Mouse (Mus musculus): ENCODE measurements around the gene Fetub. TPM values are rescaled to one million over a fixed set of nuclear protein-coding genes. Genes with fewer than 3 reads are reported as not detected.
"Not testable (repeated sequence)": the region's sequence is repeated elsewhere in the genome, so short reads cannot be mapped to it uniquely, and the experiment has no call there.

Fetub gene
- total and polyA plus RNA-seq, 2 experiments from 2014 or later: 0.33 TPM; not detected in 1

- Histone ChIP-seq H3K4me1 (ENCODE audit: insufficient read depth, low read length) (no peaks in the 10 kb centered on the region), H3K27me3 (ENCODE audit: insufficient read depth, low read length) (no peaks in the 10 kb centered on the region), H3K4me3 (ENCODE audit: low read depth, low read length) (no peak overlapping the region), H3K9ac (replicated peaks; ENCODE audit: low read length, poor library complexity, severe bottlenecking) (no peak overlapping the region), H3K4me2 (ENCODE audit: low read depth, low read length, poor library complexity, severe bottlenecking) (no peak overlapping the region), H3K27ac (ENCODE audit: low read depth, low read length) (no peak overlapping the region), H3K36me3 (ENCODE audit: insufficient read depth, low read length) (no peaks in the 10 kb centered on the region), H3K9me3 (ENCODE audit: low read length) (no peaks in the 10 kb centered on the region)
- WGBS: 88% methylated on average over 11 of the region's 11 CpGs
- TF ChIP-seq CTCF (IDR thresholded peaks at IDR 0.05): no peak
- DNase-seq (ENCODE audit: low spot score) (no peak), ATAC-seq (ENCODE audit: low FRiP score) (no peak)
These were observed 13.5 kb downstream of the Fetub start for GRCm38 (mm10) chr16:22931431-22932200.

GRCm38 (mm10) chr16:22937631-22938030 is 19.5 kb downstream of the Fetub start:
- no peaks in the 10 kb centered on the region for H3K27me3 ChIP-seq (ENCODE audit: insufficient read depth, low read length)

GRCm38 (mm10) chr16:22938541-22938940 is 20.4 kb downstream of the Fetub start:
- DNase-seq (ENCODE audit: low spot score): no peak
- H3K27me3 ChIP-seq (ENCODE audit: insufficient read depth, low read length): no peaks in the 10 kb centered on the region
- no peak for TF ChIP-seq CTCF (IDR thresholded peaks at IDR 0.05)
- H3K9ac ChIP-seq (replicated peaks; ENCODE audit: low read length, poor library complexity, severe bottlenecking): no peak overlapping the region
- H3K27ac ChIP-seq (ENCODE audit: low read depth, low read length): no peak overlapping the region
- H3K4me3 ChIP-seq (ENCODE audit: low read depth, low read length): no peak overlapping the region
- no peak overlapping the region for H3K4me2 ChIP-seq (ENCODE audit: low read depth, low read length, poor library complexity, severe bottlenecking)
- ATAC-seq (ENCODE audit: low FRiP score): no peak
- H3K36me3 ChIP-seq (ENCODE audit: insufficient read depth, low read length): no peaks in the 10 kb centered on the region
- no peaks in the 10 kb centered on the region for H3K4me1 ChIP-seq (ENCODE audit: insufficient read depth, low read length)
- 89% methylated on average over 2 of the region's 2 CpGs for WGBS
- H3K9me3 ChIP-seq (ENCODE audit: low read length): no peaks in the 10 kb centered on the region

More at GRCm38 (mm10) chr16:22937631-22938030, 19.5 kb downstream of the Fetub start:
- WGBS: 91% methylated on average over 12 of the region's 12 CpGs
- Histone ChIP-seq H3K4me1 (ENCODE audit: insufficient read depth, low read length) (no peaks in the 10 kb centered on the region), H3K9me3 (ENCODE audit: low read length) (no peaks in the 10 kb centered on the region), H3K9ac (replicated peaks; ENCODE audit: low read length, poor library complexity, severe bottlenecking) (no peak overlapping the region), H3K27ac (ENCODE audit: low read depth, low read length) (no peak overlapping the region), H3K4me3 (ENCODE audit: low read depth, low read length) (no peak overlapping the region), H3K4me2 (ENCODE audit: low read depth, low read length, poor library complexity, severe bottlenecking) (no peak overlapping the region), H3K36me3 (ENCODE audit: insufficient read depth, low read length) (no peaks in the 10 kb centered on the region)
- ATAC-seq (ENCODE audit: low FRiP score) (no peak), DNase-seq (ENCODE audit: low spot score) (no peak)
- TF ChIP-seq CTCF (IDR thresholded peaks at IDR 0.05): no peak

GRCm38 (mm10) chr16:22939120-22939695 is 21.1 kb downstream of the Fetub start:
- DNase-seq (ENCODE audit: low spot score): no peak
- no peaks in the 10 kb centered on the region for H3K36me3 ChIP-seq (ENCODE audit: insufficient read depth, low read length)
- WGBS: 85% methylated on average over 8 of the region's 8 CpGs

GRCm38 (mm10) chr16:22941825-22942476 is 23.8 kb downstream of the Fetub start:
- not testable (repeated sequence) for H3K27ac ChIP-seq (ENCODE audit: low read depth, low read length); H3K4me3 ChIP-seq (ENCODE audit: low read depth, low read length); H3K27me3 ChIP-seq (ENCODE audit: insufficient read depth, low read length); H3K9me3 ChIP-seq (ENCODE audit: low read length); H3K9ac ChIP-seq (replicated peaks; ENCODE audit: low read length, poor library complexity, severe bottlenecking); ATAC-seq (ENCODE audit: low FRiP score); H3K36me3 ChIP-seq (ENCODE audit: insufficient read depth, low read length); H3K4me1 ChIP-seq (ENCODE audit: insufficient read depth, low read length); DNase-seq (ENCODE audit: low spot score); H3K4me2 ChIP-seq (ENCODE audit: low read depth, low read length, poor library complexity, severe bottlenecking)

More at GRCm38 (mm10) chr16:22939120-22939695, 21.1 kb downstream of the Fetub start:
- Histone ChIP-seq H3K27me3 (ENCODE audit: insufficient read depth, low read length) (no peaks in the 10 kb centered on the region), H3K27ac (ENCODE audit: low read depth, low read length) (no peak overlapping the region), H3K9me3 (ENCODE audit: low read length) (no peaks in the 10 kb centered on the region), H3K9ac (replicated peaks; ENCODE audit: low read length, poor library complexity, severe bottlenecking) (no peak overlapping the region), H3K4me3 (ENCODE audit: low read depth, low read length) (no peak overlapping the region), H3K4me1 (ENCODE audit: insufficient read depth, low read length) (no peaks in the 10 kb centered on the region), H3K4me2 (ENCODE audit: low read depth, low read length, poor library complexity, severe bottlenecking) (no peak overlapping the region)
- ATAC-seq (ENCODE audit: low FRiP score): no peak
- no peak for TF ChIP-seq CTCF (IDR thresholded peaks at IDR 0.05)

- Histone ChIP-seq H3K9ac (replicated peaks; ENCODE audit: low read length, poor library complexity, severe bottlenecking) (no peak overlapping the region), H3K4me2 (ENCODE audit: low read depth, low read length, poor library complexity, severe bottlenecking) (no peak overlapping the region), H3K36me3 (ENCODE audit: insufficient read depth, low read length) (no peaks in the 10 kb centered on the region), H3K4me3 (ENCODE audit: low read depth, low read length) (no peak overlapping the region), H3K27me3 (ENCODE audit: insufficient read depth, low read length) (no peaks in the 10 kb centered on the region), H3K9me3 (ENCODE audit: low read length) (no peaks in the 10 kb centered on the region), H3K4me1 (ENCODE audit: insufficient read depth, low read length) (no peaks in the 10 kb centered on the region), H3K27ac (ENCODE audit: low read depth, low read length) (no peak overlapping the region)
- 90% methylated on average over 2 of the region's 2 CpGs for WGBS
- ATAC-seq (ENCODE audit: low FRiP score) (no peak), DNase-seq (ENCODE audit: low spot score) (no peak)
- no peak for TF ChIP-seq CTCF (IDR thresholded peaks at IDR 0.05)
These were observed 29.2 kb downstream of the Fetub start for GRCm38 (mm10) chr16:22947371-22947770.
